Mouse (Mus musculus) midbrain, postnatal 0 days (tissue): Measurements from ENCODE around the gene Dock10. TPM values are rescaled to one million over a fixed set of nuclear protein-coding genes. Genes with fewer than 3 reads are reported as not detected.

Source experiments
- ATAC-seq: fragments of 200-750 bp; cut with Nextera tagmentation; 2 replicates; pipeline ENCODE4 v1.8.0; 2017; ENCODE audit warnings: moderate number of reproducible peaks, mild to moderate bottlenecking, moderate TSS enrichment, moderate library complexity; ENCODE audit not compliant: low FRiP score
- DNase-seq: peaks from one replicate; pipeline ENCODE4 v3.0.0-alpha.2; 2015; ENCODE audit warnings: low spot score
- H3K27ac ChIP-seq: fragments of 300-500 bp; sonication (generic); 2 replicates; pipeline ENCODE4 v1.5.1; 2014; ENCODE audit warnings: low read depth, mild to moderate bottlenecking, low read length, mixed read lengths
- H3K27me3 ChIP-seq: fragments of 300-500 bp; sonication (generic); 2 replicates; pipeline ENCODE4 v1.6.1; 2014; ENCODE audit warnings: low read length, control low read depth, mixed read lengths; ENCODE audit not compliant: insufficient read depth
- H3K36me3 ChIP-seq: fragments of 300-500 bp; sonication (generic); 2 replicates; pipeline ENCODE4 v1.6.1; 2014; ENCODE audit warnings: low read length, control low read depth, mixed read lengths; ENCODE audit not compliant: insufficient read depth
- H3K4me1 ChIP-seq: fragments of 300-500 bp; sonication (generic); 2 replicates; pipeline ENCODE4 v1.6.1; 2014; ENCODE audit warnings: mild to moderate bottlenecking, control low read depth, antibody characterized with exemption, low read length, mixed read lengths; ENCODE audit not compliant: insufficient read depth
- H3K4me2 ChIP-seq: fragments of 300-500 bp; sonication (generic); 2 replicates; pipeline ENCODE4 v1.6.1; 2014; ENCODE audit warnings: low read depth, mild to moderate bottlenecking, low read length, mixed read lengths; ENCODE audit not compliant: poor library complexity, severe bottlenecking
- H3K4me3 ChIP-seq: fragments of 300-500 bp; sonication (generic); 2 replicates; pipeline ENCODE4 v1.5.1; 2014; ENCODE audit warnings: low read depth, mild to moderate bottlenecking, low read length, moderate library complexity
- H3K9ac ChIP-seq: fragments of 300-500 bp; sonication (generic); replicated peaks from 2 replicates; pipeline ENCODE4 v1.6.1; 2014; ENCODE audit warnings: mild to moderate bottlenecking, low read length, moderate library complexity, mixed read lengths; ENCODE audit not compliant: poor library complexity, severe bottlenecking
- H3K9me3 ChIP-seq: fragments of 300-500 bp; sonication (generic); 2 replicates; pipeline ENCODE4 v1.6.1; 2016; ENCODE audit warnings: low read length, control low read depth
- CTCF ChIP-seq: IDR thresholded peaks from 2 replicates; pipeline ENCODE4 v1.5.1; 2016; ENCODE audit warnings: antibody characterized with exemption, mild to moderate bottlenecking
- WGBS: fragments of 180-500 bp; shearing (Covaris S2); extraction: QIAGEN DNeasy Blood & Tissue Kit; methylation state at CpG from one replicate; pipeline ENCODE4 v1.1.7; 2014; 5-methylcytosine and 5-hydroxymethylcytosine counted together
- polyA plus RNA-seq: library from polyadenylated mRNA; unstranded; fragments of >200 nt; fragmentation: Nextera tagmentation; extraction: Ambion mirVana; gene quantifications from 2 replicates; pipeline ENCODE4 v1.2.1, GENCODE M21; 2015
- total RNA-seq: library from RNA; depleted of rRNA; stranded (reverse); fragments of >200 nt; gene quantifications from 2 replicates; pipeline ENCODE4 v1.2.3, GENCODE M21; 2014

Dock10 gene
- total and polyA plus RNA-seq, 2 experiments from 2014 or later: 3.0 to 12.8 TPM

GRCm38 (mm10) chr1:80643866-80644451, 114.4 kb downstream of the Dock10 start:
- 86% methylated on average over 4 of the region's 4 CpGs for WGBS
- DNase-seq (no peak), ATAC-seq (no peak)
- Histone ChIP-seq H3K4me1 (no peaks in the 10 kb centered on the region), H3K27me3 (no peaks in the 10 kb centered on the region), H3K36me3 (no peaks in the 10 kb centered on the region; the same call in 1 of the 2 replicates), H3K4me3 (no peak overlapping the region), H3K4me2 (no peak overlapping the region), H3K9ac (no peak overlapping the region), H3K9me3 (no peaks in the 10 kb centered on the region), H3K27ac (no peak overlapping the region)
- no peak for TF ChIP-seq CTCF

DNA sequence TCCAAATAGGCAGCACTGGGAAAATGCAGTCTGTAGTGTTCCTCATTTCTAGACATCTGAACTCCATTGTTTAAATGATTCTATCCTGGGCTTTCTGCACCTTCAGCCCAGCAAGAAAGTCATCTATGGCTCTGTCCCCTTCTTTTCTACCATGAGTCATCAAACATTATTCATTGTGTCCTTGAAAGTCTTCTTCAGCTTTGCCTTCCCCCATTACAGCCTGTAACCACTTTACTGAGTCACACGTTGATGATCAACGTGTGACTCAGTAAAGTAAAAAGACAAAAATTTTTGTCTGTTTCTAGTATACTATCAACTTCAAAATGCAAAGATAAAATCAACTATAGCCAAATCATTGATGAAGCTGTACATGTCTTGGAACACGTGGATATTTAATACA, 116.5 kb downstream of the Dock10 start:
- Histone ChIP-seq H3K36me3 (no peaks in the 10 kb centered on the region), H3K9ac (no peak overlapping the region), H3K4me2 (no peak overlapping the region), H3K27ac (no peak overlapping the region), H3K4me3 (no peak overlapping the region), H3K4me1 (no peaks in the 10 kb centered on the region), H3K27me3 (no peaks in the 10 kb centered on the region), H3K9me3 (no peaks in the 10 kb centered on the region)
- ATAC-seq (no peak), DNase-seq (no peak)
- 89% methylated on average over 3 of the region's 3 CpGs for WGBS
- no peak for TF ChIP-seq CTCF

GRCm38 (mm10) chr1:80641288-80641687, 117.0 kb downstream of the Dock10 start:
- ATAC-seq (no peak), DNase-seq (no peak)
- no peak for TF ChIP-seq CTCF
- Histone ChIP-seq H3K4me1 (no peaks in the 10 kb centered on the region), H3K9me3 (no peaks in the 10 kb centered on the region), H3K27ac (no peak overlapping the region), H3K27me3 (no peaks in the 10 kb centered on the region), H3K4me3 (no peak overlapping the region), H3K4me2 (no peak overlapping the region), H3K36me3 (no peaks in the 10 kb centered on the region), H3K9ac (no peak overlapping the region)
- WGBS: 90% methylated on average over 1 of the region's 1 CpGs

- no peak for TF ChIP-seq CTCF
- H3K4me3 ChIP-seq: no peak overlapping the region
- no peak overlapping the region for H3K27ac ChIP-seq
- H3K4me2 ChIP-seq: no peak overlapping the region
- no peaks in the 10 kb centered on the region for H3K36me3 ChIP-seq
- ATAC-seq (no peak), DNase-seq (no peak)
- 88% methylated on average over 1 of the region's 1 CpGs for WGBS
- no peak overlapping the region for H3K9ac ChIP-seq
- H3K4me1 ChIP-seq: no peaks in the 10 kb centered on the region
- no peaks in the 10 kb centered on the region for H3K9me3 ChIP-seq
- H3K27me3 ChIP-seq: no peaks in the 10 kb centered on the region
These were observed 118.8 kb downstream of the Dock10 start for GRCm38 (mm10) chr1:80639553-80639952.

DNA sequence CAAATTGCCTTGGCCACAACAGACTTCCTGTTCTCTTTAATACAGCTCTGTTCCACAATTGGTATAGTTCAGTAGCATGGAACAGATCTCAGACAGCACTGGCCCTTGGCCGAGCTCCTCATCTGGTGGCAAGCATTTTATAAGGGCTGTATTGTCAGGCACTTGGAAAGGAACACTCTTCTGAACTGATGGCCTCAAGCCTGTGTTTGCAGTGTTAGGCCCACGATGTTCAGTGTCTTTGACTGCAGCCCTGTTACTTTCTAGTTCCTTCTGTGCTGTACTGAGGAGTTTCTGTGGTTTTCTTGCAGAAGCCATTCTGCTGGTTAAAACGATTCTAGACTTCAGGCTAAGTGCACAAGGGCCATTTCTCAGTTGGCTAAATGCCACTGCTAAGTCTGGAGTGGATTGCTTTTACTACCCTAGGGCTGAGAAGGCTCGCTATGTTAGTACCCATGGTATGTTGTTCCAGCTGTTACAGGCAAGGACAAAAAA, 121.1 kb downstream of the Dock10 start:
- no peak overlapping the region for H3K9ac ChIP-seq
- ATAC-seq: no peak
- 67% methylated on average over 4 of the region's 4 CpGs for WGBS
- DNase-seq: peak; percentile 66
- no peak overlapping the region for H3K4me3 ChIP-seq
- no peaks in the 10 kb centered on the region for H3K9me3 ChIP-seq
- no peak for TF ChIP-seq CTCF
- H3K4me2 ChIP-seq: no peak overlapping the region
- no peaks in the 10 kb centered on the region for H3K36me3 ChIP-seq
- H3K4me1 ChIP-seq: no peaks in the 10 kb centered on the region
- no peak overlapping the region for H3K27ac ChIP-seq
- H3K27me3 ChIP-seq: no peaks in the 10 kb centered on the region

- H3K9ac ChIP-seq: no peak overlapping the region
- no peak overlapping the region for H3K27ac ChIP-seq
- H3K4me3 ChIP-seq: no peak overlapping the region
- H3K9me3 ChIP-seq: no peaks in the 10 kb centered on the region
- no peaks in the 10 kb centered on the region for H3K4me1 ChIP-seq
- no peak for ATAC-seq
- TF ChIP-seq CTCF: no peak
- H3K36me3 ChIP-seq: no peaks in the 10 kb centered on the region
- DNase-seq: no peak
- 96% methylated on average over 4 of the region's 4 CpGs for WGBS
- no peak overlapping the region for H3K4me2 ChIP-seq
- H3K27me3 ChIP-seq: no peaks in the 10 kb centered on the region
These were observed 122.5 kb downstream of the Dock10 start for GRCm38 (mm10) chr1:80635825-80636224.
